Mouse (Mus musculus) kidney, postnatal 14 days (tissue): ENCODE measurements around the gene Palm2.
"Not testable (repeated sequence)": the region's sequence is repeated elsewhere in the genome, so short reads cannot be mapped to it uniquely, and the experiment has no call there.

Experiments
- DNase-seq: peaks from one replicate; pipeline ENCODE4 v3.0.0; 2022; ENCODE audit warnings: mixed read lengths

Gene Palm2

GRCm38 (mm10) chr4:57433941-57434704, at the start of gene Palm2:
Palm2 (plus strand) TSS chr4:57434247.
- peak; percentile 48 for DNase-seq

DNA sequence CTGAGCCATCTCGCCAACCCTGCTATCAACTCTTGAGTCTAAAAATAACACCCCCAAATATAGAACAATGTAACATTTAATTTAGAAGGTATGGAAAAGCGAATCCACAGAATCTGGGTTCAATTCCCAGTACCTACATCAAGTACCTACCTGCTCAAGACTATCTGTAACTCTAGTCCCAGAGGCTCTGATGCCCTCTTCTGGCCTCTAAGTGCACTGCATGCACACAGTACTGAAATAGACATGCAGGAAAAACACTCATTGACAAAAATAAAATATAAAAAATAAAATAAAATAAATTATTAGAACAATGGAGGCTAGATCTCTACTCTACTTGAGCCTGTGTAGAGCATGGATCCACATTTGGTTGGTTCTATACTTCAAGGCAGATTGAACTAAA, 49.7 kb upstream of the Palm2 start:
- DNase-seq: no peak

DNA sequence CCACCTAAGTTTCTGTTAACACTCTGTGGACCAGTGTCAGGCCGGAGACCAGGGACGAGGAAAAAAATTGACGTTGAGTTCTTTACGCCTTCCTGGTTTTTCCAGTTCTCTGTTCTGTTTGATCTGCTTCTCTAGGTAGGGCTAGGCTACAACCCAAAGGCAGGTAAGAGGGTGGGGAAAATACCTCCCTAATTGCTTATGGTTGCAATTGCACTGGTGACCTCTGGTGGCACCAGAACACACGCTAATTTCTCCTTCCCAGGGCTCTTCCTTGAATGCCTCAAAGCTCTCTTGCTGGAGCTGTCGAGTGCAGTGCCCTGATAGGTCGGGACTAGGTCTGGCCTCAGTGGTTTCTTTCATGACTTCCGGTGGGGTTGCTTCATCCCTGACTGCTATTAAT, 42.9 kb upstream of the Palm2 start:
- DNase-seq: no peak

DNA sequence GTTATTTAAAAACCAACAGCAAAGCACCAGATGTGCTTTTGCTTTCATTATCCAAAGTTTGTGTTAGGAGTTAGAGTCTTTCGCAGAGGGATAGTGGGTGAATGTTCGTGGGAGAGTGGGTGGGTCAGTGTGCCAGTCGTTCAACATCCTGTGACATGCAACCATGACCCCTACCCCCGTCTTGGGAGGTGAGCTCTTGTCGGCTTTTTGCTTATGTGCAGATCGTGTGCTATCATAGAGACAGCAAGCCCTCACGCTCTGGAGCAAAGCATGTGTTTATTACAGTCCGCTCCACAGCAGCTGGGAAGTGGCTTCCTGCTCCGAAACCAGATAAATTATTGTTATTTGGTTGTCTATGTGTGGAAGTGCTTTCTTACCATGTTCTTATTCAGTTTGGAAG, 37.6 kb upstream of the Palm2 start:
- peak; percentile 3 for DNase-seq

GRCm38 (mm10) chr4:57412385-57412784, 21.7 kb upstream of the Palm2 start:
- DNase-seq: not testable (repeated sequence)

DNA sequence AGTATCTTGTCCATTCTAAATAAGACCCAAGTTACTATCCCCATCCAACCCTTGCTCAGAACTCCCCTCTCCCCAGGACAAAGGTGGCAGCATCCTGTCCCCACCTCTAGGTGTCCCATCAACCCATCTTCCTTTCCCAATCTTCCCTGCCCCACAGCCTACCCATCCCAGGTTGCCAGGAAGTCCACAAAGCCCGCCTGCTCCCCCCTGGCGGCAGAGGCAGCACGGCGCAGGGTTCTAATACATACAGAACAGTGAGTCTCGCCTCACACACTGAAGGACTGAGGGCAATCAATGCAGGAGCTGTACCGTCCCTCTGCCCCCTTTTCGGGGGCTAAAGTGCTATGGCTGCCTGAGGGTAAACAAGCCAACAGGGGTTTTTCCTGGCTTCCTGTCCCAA, 21.0 kb upstream of the Palm2 start:
- DNase-seq: no peak

DNA sequence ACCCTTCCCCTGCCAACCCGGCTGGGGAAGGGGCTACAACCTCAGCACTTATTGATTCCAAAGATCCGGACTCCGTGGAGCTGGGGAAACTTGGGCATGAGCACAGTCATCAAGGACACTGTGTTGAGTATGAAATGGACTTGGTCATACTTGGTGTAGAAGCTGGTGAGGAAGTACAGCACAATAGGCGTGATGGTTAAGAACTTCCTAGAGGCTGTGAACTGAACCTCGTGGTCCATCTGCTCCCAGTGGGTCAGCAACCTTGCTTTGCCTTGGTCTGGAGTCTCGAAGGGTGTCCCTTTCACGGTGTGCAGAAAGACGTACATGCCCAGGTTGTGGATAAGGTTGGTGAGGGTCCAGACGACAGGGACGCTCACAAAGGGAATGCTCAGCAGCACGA, 20.4 kb upstream of the Palm2 start:
- not testable (repeated sequence) for DNase-seq

GRCm38 (mm10) chr4:57424011-57424410, 10.0 kb upstream of the Palm2 start:
- DNase-seq: no peak

DNA sequence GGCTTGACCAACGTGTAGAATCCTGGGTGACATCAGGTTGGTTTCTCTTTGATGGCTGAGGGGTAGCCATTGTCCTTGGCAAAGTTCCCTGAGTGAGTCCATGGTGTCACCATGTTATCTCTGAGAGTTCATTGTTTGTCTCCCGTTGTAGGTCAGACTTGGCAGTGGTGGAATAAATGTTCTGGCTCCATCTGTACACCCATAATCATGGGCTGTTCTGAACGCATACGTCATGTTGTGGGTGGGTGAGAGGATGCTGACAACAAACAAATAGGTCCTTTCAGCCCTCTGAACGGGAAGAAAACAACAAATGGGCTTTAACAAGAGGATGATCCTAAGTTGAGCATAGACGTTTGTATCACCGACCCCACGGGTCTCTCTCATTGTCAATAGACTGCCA, 5.7 kb upstream of the Palm2 start:
- no peak for DNase-seq

DNA sequence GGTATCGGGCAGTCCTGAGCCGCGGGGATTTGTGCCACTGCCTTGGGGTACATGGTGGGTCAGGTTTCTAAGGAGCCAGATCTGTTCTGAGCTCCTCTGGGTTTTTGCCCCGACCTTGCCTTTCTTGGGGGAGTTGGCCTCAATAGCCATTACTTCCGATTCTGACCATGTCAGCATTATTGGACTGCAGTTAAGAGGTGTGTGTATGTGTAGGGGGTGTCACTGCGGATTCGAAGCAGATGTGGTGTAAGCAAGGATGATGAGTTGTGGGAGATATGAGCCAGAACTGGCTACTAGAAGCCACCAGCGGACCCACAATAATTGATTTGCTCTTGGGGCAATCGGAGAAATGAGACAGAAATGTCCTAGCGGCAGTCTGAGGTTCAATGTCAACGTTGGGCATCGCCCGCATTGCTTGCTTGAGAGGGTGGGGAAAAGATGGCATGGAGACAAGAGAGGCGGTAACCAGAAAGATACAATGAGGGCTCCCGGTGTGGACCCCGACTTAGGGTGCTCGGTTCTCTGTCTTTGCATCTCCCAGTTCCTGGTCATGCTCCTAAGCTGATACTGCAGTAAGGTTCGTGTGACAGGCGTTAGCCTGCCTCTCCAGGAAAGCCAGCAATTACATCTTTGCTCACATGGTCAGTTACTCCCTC, 786 bp downstream of the Palm2 start:
- DNase-seq: no peak

DNA sequence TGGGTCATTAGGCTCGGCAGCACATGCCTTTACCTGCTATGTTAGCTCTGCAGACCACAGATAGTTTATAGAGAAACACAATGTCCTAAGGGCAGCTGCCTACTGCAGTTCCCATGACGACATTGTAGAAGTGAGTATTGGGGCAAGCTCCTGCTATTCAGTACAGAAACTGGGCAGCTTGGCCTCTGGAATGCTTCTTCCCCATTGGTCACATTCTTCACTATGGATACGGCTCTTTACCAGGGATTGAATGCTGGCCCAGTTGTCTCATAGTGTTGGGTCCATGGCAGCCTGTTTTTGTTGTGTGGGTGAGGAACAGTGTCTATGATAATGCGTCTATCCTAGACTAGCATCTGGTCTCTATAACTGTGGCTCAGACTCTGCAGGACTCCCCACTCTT, 2.2 kb downstream of the Palm2 start:
- no peak for DNase-seq

DNA sequence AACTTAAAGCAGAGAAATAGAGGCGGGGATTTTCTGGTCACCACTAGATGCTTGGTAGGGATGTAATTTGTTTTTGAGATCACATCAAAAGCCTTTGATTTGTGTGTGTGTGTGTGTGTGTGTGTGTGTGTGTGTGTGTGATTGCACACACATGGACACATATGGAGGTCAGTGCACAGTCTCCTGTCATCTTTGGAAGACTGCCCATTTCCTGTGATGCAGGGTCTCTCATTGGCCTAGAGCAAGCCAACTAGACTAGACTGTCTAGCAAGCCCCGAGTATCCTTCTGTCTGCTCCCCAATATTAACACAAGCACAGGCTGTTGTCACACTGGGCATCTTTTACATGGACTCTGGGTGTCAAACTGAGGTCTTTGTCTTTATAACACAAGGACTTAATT, 12.0 kb downstream of the Palm2 start:
- no peak for DNase-seq

GRCm38 (mm10) chr4:57446854-57447444, 12.9 kb downstream of the Palm2 start:
- DNase-seq: no peak

DNA sequence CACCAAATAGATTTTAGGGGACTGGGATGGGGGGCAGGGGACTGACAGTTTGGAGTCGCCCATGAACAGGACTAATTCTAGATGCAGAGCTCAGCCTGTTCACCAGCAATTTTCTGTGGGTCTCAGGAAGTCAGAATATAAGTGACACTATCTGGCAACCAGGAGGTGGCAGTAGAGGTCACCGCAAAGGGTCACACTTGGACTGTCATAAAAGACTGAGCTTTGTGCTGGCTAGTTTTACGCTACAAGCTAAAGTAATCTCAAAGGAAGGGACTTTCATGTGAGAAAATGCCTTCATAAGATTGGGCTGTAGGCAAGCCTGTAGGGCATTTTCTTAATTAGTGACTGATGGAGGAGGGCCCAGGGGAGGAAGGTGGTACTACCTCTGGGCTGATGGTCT, 17.8 kb downstream of the Palm2 start:
- peak; percentile 65 for DNase-seq

DNA sequence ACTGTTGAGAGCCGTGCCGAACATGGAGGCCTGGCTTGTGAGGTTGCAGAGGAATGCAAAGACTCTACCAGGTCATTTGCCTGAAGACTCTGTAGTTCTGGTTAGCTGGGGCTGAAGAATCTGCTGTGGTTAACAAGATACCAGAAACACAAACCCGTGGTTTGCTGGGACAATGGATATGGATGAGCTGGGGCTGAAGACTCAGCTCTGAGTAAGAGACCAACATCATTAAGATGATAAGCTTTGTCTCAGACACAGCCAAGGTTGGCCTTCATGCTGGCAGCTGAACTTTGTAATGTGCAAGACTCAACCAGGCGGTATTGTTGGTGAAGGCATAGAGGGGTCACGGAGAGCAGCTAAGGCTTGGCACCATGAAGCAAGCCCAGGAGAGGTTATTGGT, 18.6 kb downstream of the Palm2 start:
- no peak for DNase-seq

GRCm38 (mm10) chr4:57462378-57462777, 28.3 kb downstream of the Palm2 start:
- DNase-seq: peak; percentile 12

GRCm38 (mm10) chr4:57482435-57482834, 48.4 kb downstream of the Palm2 start:
- no peak for DNase-seq

- DNase-seq: no peak
These were observed 52.3 kb downstream of the Palm2 start for GRCm38 (mm10) chr4:57486392-57486791.

GRCm38 (mm10) chr4:57489887-57490286, 55.8 kb downstream of the Palm2 start:
- no peak for DNase-seq

DNA sequence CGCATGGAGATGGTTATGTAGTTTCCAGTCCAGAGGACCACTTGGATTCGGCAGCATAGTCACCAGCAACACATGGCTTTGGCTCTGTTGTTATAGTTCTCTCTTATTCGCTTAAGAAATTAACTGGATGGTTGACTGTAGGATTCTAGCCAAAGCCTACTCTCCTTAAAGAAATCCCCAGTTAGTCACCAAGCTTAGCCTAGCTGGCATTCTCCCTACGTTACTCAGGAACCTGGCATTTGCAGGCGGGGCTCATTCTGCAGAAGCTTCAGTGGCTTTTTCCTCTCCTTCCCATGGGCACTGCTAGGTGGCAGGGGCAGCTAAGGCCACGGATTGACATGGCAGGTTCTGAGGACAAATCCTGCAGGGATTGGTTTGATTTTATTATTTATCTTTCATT, 70.7 kb downstream of the Palm2 start:
- DNase-seq: no peak

DNA sequence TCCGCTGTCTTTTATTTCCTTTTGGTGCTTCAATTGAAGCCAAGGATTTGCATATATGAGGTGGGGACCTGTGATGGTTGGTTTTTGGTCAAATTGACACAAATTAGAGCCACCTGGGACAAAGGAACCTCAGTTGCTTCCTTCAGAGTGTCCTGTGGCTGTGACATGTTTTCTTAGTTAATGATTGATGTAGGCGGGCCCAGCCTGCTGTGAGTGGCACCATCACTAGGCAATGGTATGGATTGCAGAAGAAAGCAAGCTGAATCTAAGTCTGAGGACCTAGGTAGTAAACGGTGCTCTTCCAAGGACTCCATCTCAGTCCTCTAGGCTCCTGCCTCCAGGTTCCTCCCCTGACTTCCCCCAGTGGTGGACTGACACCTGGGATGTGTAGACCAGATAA, 76.5 kb downstream of the Palm2 start:
- no peak for DNase-seq

DNA sequence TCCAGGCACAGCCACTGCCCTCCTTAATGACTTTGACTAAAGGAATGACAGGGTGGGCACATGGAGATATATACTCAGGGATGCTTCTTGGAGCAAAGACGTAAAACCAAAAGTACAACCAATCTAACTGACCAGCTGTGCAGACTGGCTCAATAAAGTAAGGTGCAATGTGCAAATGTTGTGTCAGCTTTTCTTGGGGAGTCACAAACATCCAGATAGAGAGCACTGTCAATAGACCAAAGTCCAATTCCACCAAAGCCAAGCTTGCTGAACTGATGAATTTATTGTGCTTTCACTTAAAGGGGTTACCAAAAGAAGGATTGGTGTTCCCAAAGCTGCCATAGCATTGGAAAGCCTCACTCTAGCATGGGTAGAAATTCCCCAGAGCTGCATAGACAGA, 77.7 kb downstream of the Palm2 start:
- peak; percentile 9 for DNase-seq

DNA sequence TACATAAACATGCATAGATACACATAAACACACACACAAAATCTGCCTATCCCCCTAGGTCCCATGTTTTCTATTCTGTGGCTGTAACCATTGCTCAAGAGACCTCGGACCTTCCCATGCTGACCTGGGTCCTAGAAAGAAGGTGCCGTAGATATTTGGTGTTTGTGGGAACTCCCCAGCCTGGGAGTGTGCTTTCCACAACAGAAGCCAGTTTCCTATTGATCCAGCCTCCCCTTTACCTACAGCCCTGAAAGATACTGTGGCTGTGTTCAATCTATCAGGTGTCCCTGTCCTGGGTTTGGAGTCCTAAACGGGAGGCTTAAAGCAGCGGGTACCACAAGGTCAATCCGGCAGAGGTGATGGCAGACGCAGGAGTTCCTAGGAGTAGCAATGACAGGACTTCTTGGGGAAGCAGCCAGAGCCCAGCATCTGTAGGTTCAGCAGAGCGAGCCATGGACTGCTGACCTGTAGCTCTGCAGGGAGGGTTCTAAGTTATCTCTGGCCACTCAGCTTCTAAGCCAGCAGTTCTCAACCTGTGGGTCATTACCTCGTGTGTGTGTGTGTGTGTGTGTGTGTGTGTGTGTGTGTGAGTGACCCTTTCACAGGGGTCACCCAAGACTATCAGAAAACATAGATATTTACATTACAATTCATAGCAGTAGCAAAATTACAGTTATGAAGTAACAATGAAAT, 79.3 kb downstream of the Palm2 start:
- DNase-seq: no peak
